Mouse (Mus musculus): ENCODE measurements around the gene Vinac1. TPM values are rescaled to one million over a fixed set of nuclear protein-coding genes. Genes with fewer than 3 reads are reported as not detected.

The Vinac1 gene
- total RNA-seq, 2 experiments from 2014 or later, result not detected

DNA sequence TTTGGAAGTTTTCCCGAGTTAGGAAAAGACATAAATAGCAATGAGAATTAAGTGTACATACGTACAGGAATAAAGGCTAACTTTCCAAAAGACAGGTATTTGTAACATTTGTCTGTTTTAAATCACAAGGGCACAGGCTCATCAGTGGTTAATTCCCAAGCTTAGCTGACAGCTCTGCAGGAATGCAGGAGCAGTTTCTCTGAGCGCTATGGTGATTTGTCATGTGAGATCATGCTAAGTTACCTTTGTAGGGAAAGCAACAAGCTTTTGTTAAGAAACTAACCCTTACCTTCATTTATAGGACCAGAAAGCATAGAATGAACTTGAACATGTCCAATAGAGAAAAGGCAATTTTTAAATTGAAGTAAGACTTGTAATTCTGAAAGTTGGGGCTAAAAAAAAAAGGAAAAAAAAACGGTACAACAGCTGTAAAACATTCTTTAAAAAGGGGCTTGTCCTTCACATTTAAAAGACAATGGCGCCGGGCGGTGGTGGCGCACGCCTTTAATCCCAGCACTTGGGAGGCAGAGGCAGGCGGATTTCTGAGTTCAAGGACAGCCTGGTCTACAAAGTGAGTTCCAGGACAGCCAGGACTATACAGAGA lies 13.6 kb upstream of the Vinac1 start:
- H3K4me3 ChIP-seq, result no peak overlapping the region
- no peak for DNase-seq
- H3K27ac ChIP-seq, result no peak overlapping the region
- intact Hi-C loops (cut with DNase I), result no loop called here
- TF ChIP-seq CTCF (IDR thresholded peaks at IDR 0.05), result no peak

DNA sequence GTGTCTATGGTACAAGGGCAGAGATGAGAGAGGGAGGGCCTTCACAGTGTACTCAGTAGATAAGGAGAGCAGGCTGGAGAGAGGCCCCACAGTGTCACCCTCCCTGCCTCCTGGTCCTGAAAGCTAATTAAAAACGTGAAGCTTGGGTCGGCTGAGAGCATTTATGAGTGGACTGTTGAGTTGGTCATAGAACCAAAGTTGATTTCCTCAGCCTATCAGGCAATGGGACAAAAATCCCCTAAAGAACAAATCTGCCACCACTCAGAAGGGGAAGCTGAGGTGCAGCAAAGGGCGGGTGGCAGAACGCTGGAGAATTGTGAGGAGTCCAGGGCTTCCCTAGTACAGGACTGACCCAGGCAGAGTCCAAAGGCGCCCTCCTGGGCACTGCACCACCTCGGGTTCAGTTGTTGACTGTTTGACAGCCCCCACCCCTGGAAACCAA lies 10.0 kb upstream of the Vinac1 start:
- DNase-seq, result no peak
- no peak for TF ChIP-seq CTCF (IDR thresholded peaks at IDR 0.05)
- Histone ChIP-seq H3K27ac (no peak overlapping the region), H3K4me3 (no peak overlapping the region)
- intact Hi-C loops (cut with DNase I), result no loop called here

DNA sequence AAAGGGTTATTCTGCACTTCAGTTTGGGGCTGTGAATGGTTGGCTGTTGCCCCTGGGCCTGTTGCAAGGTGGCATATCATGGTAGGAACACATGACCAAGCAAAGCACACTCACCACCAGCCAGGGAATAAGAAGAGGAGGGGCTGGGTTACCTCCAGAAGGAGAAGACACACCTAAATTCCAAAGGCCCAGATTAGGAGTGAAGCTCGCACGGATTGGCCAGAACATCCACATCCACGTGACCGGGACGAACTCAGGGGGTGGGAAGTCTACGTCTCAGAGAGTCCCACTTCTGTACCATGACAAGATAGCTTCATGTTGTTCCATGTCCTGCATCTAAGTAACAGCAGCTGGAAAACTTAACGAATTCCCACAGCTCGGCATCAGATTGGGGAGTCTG lies 9.3 kb upstream of the Vinac1 start:
- Histone ChIP-seq H3K4me3 (no peak overlapping the region), H3K27ac (no peak overlapping the region)
- DNase-seq, result no peak
- TF ChIP-seq CTCF (IDR thresholded peaks at IDR 0.05), result no peak
- intact Hi-C loops (cut with DNase I), result no loop called here

DNA sequence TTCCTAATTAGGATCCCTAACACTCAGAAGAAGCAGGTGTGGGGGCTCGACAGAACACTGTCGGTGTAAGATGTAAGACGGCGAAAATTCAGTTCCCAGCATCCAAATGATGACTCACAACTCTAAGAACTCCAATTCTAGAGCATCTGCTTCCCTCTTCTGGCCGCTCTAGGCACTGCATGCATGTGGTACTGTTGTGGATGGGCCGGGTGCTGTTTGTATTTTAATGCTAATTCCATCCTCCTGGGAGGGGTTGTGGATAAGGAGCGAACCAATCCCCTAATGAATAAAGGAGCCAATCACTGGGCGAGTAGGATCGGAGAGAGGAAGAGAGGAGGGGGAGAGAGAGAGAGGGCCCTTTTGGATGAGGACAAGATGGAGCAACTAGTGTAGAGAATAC lies 8.6 kb upstream of the Vinac1 start:
- peak; percentile 60 for TF ChIP-seq CTCF (IDR thresholded peaks at IDR 0.05)
- DNase-seq, result no peak
- H3K27ac ChIP-seq, result no peak overlapping the region
- intact Hi-C loops (cut with DNase I), result no loop called here
- no peak overlapping the region for H3K4me3 ChIP-seq

DNA sequence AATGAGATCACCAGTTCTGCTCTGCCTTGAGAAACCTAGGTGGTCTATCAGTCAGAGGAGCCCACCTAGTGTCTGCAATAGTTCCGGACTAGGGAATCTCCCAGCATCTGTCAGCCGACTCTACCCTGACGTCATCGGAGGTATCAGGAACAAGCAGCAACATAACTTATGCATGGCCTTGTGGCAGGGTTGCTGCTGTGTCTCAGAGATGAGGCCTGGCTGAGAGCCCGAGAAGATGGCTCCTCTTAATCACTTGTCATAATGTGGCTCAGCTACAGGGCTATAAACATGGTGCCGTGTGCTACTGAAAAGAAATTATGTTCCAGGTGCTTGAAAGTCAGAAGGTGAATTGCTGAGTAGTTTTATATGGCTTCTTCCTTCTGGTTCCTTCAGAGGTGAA lies 7.8 kb upstream of the Vinac1 start:
- H3K27ac ChIP-seq, result no peak overlapping the region
- no peak for DNase-seq
- no peak overlapping the region for H3K4me3 ChIP-seq
- TF ChIP-seq CTCF (IDR thresholded peaks at IDR 0.05), result no peak
- intact Hi-C loops (cut with DNase I), result no loop called here

DNA sequence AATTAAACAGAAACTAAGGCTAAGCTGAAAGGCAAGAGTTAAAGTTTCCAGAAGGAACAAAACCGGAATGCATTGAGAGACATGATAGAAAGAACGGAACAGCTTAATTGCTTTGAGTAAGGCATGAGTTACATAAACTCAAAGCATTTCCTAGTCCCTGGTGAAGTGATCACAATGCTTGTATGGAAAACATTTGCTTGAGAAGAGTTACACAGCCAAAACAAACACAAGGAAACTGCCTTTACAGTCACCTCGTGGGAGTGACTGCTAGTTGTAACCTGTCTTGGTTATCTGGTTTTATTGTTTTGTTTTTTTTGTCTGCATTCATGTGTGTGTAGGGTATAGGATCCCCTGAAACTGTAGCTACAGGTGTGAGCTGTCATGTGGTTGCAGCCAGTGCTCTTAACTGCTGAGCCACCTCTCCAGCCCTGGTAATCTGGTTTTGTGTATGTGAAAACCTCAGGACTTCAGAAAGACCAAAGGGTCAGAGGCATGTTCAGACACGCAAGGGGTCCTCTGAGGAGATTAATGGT lies 4.5 kb upstream of the Vinac1 start:
- TF ChIP-seq CTCF (IDR thresholded peaks at IDR 0.05), result no peak
- no peak overlapping the region for H3K27ac ChIP-seq
- intact Hi-C loops (cut with DNase I), result no loop called here

DNA sequence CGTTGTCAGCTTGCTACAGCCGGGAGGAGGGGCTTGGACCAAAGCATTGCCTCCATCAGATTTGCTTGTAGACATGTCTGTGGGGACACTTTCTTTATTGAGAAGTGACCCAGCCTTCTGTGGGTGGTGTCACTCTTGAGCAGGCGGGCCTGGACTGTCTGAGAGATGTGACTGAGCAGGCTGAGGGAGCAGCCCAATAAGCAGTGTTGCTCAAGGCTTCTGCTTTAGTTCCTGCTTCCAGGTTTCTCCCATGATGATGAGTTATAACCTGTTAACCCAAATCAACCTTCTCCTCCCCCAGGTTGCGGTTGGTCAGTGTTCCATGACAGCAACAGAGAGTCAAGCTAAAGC lies 1.2 kb downstream of the Vinac1 start:
- H3K4me3 ChIP-seq, result no peak overlapping the region
- TF ChIP-seq CTCF (IDR thresholded peaks at IDR 0.05), result no peak
- intact Hi-C loops (cut with DNase I), result no loop called here

More for the DNA sequence above, 4.5 kb upstream of the Vinac1 start:
- DNase-seq, result no peak
- H3K4me3 ChIP-seq, result no peak overlapping the region

DNA sequence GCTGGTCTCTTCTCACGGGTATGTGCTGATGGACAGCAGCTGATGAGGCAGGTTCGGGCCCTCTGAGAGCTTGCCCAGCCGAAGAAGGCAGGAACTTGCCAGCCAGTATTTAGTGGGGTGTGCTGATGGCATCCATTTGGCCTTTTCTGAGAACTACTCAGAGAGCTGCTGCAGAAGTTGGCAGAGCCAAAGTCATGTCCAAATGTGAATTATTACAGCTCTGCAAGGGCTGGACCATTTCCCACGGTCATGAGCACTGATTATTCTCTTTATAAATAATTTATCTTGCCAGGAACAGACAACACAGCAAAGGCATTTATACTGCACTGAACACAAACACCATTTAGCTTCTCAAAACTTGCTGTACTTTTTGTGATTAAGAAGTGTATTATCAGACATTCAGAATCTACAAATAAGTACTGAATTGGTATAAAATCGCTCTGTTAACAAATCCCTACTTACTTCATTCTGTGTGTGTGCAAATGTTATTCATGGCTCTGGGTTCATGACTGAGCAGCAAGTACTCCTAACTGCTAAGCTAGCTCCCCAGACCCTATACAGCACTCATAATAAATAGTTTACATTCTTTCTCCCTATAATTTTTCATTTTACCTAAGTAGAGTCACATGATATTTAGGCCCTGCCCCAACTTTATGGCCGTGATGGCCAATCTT lies 1.7 kb downstream of the Vinac1 start:
- no peak for TF ChIP-seq CTCF (IDR thresholded peaks at IDR 0.05)
- no peak for DNase-seq
- intact Hi-C loops (cut with DNase I), result no loop called here
- Histone ChIP-seq H3K27ac (no peak overlapping the region), H3K4me3 (no peak overlapping the region)

More for the DNA sequence above, 1.2 kb downstream of the Vinac1 start:
- DNase-seq, result no peak
- H3K27ac ChIP-seq, result no peak overlapping the region

DNA sequence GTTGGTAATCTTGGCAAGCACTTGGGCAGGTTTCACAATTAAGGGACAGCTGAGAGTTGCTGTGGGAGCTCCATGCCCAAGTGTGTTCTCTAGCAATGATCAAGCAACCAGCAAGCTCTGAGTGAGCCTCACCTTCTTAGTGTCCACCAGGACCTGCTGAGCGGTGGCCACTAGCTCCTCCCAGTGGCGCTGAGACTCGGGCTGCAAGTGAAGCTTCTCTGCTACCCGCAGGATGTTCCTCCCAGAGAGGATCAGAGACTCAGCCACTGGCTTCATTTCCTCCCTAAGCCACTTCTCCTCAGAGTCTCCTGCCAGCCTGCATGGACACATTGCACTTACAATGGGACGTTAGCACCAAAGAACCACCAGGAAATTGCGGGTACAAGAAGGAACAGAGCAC lies 7.4 kb downstream of the Vinac1 start:
- no peak for DNase-seq
- intact Hi-C loops (cut with DNase I), result no loop called here
- peak; percentile 15; the same call in 1 of the 2 replicates for TF ChIP-seq CTCF (IDR thresholded peaks at IDR 0.05)
- H3K4me3 ChIP-seq, result no peak overlapping the region
- H3K27ac ChIP-seq, result no peak overlapping the region

DNA sequence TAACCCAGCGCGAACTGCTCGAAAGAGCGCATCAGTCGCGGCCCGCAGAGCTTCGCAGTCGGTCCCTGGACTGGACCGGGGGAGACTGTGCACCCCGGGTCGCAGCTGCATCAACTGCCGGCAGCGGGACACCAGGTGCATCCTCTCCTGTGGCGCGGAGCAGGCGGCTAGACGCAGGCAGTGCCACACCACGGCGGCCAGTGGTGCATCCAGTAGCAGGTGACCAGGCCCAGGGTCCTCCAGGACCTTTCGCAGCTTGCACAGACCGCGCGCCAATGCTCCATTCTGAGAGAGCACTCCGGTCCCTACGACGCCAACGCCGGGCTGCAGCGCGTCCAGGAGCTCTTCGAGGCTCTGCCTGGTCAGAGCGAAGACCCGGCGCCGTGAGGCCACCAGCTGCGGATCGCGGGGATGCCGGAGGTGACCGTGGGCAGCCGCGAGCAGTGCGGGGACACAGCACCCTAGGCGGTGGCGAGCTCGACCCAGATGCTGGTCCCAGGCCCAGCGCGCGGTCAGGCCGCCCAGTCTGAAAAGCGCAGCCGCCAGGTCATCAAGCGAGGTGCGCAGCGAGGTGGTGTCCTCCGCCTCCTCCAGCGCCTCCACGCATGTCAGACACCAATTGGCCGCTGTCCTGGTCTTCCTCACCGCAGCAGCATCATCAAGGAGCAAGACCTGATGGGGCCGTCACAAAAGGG lies 8.9 kb downstream of the Vinac1 start:
- peak; percentile 43 for DNase-seq
- peak overlapping the region; percentile 68 for H3K4me3 ChIP-seq
- intact Hi-C loops (cut with DNase I), result no loop called here
- no peak for TF ChIP-seq CTCF (IDR thresholded peaks at IDR 0.05)
- H3K27ac ChIP-seq, result no peak overlapping the region

DNA sequence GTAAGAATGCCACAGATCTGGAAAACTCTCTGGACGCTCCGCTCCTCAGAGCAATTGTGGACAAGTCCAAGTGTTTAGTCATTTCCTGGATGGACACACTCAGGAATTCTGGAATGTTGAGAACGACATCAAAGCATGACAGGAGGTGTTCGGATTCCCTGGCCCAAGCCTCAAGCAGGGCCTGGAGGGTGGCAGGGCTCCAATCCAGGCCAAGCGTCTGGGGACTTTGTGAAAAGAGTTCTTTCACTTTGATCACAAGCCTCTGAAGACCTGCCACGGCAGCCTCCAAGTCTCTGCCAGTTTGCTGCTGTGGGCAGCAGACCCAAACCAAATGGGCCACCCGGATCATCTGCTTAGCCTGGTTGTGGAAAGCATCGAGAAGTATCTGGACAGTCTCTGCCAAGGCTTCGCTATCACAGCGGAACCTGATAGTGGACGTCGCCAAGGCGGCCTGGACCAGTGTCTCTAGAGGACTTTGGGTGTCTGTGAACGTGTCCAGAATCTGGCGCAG lies 9.5 kb downstream of the Vinac1 start:
- TF ChIP-seq CTCF (IDR thresholded peaks at IDR 0.05), result no peak
- Histone ChIP-seq H3K27ac (no peak overlapping the region), H3K4me3 (peak overlapping the region; percentile 68)
- peak; percentile 20 for DNase-seq
- intact Hi-C loops (cut with DNase I), result no loop called here

DNA sequence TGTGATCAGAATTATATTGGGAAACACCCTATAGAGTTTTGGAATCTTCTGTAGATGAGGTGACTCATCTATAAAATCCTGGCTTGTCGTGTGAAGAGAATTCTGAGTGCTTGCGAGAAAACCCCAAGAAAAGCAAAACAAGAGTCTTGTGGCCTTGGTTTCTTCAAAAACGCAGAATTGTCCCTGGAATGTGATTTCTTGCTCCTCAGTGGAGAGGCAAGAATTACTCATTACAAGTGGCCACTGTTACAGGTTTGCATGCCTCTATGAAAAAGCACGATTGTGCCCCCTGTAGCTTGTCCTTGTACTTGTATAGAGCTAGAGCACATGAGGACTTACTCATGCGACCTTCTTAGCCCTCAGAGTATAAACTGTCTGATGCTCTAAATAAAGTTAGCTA lies 12.6 kb downstream of the Vinac1 start:
- intact Hi-C loops (cut with DNase I), result no loop called here
- no peak for DNase-seq
- Histone ChIP-seq H3K27ac (no peak overlapping the region), H3K4me3 (no peak overlapping the region)
- TF ChIP-seq CTCF (IDR thresholded peaks at IDR 0.05), result no peak

DNA sequence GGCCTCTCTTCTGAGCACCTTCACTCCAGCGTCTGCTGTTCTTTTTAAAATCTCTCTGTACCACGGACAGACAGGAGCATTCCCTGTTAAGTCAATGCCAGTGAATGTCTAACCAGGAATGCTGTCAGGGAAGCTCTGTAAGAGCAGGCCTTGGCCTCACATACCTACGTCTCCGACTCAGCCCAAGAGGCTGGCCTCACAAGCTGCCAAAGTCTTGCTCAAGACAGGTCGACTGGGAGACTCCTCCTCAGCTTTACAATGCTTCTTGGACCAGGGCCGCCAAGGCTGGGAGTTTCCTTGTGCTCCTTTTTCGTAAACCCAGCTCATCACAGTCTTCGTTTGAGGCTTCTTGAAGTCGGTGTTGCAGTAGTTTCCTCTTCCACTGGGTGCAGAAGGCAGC lies 23.2 kb downstream of the Vinac1 start:
- no peak for TF ChIP-seq CTCF (IDR thresholded peaks at IDR 0.05)
- no peak for DNase-seq
- no peak overlapping the region for H3K27ac ChIP-seq

More for the DNA sequence above, 23.2 kb downstream of the Vinac1 start:
- no peak overlapping the region for H3K4me3 ChIP-seq
- intact Hi-C loops (cut with DNase I), result no loop called here

Data from gastrocnemius, adult 2 months (tissue).